Mouse (Mus musculus): Measurements from ENCODE around the gene Ndufaf3.
A peak's percentile ranks its signal among the peaks of the same experiment; 100 is the strongest.

Gene Ndufaf3

GRCm38 (mm10) chr9:108572321-108572720, 5.1 kb upstream of the Ndufaf3 start:
- DNase-seq = no peak

DNA sequence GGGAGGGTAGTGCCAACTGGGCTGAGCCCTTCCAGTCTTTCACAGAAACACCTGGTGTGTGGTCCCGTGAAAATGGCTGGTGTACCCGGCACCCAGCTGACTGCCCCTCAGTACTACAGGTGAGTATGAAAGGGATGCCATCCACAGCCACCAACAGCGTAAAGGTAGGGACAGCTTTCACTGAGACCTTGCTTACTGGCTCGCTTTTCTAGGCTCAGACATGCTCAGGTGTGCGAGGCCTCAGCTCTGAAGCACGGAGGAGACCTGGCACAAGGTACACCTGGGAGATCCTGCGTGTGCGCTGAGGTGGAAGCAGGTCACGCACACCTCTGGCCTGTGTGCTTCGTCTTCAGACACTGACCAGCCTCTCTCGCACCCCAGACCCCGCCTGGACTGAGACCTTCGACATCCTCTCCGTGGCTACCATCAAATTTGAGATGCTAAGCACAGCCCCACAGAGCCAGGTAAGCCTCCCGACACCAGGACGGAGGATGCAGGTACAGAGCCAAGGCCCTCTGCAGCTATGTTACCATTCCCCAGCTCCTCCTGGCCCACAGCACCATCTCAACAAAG, 4.3 kb upstream of the Ndufaf3 start:
- no peak for DNase-seq

- peak; percentile 93 to 95 for DNase-seq
Observed at GRCm38 (mm10) chr9:108570207-108570896, 3.1 kb upstream of the Ndufaf3 start.

DNA sequence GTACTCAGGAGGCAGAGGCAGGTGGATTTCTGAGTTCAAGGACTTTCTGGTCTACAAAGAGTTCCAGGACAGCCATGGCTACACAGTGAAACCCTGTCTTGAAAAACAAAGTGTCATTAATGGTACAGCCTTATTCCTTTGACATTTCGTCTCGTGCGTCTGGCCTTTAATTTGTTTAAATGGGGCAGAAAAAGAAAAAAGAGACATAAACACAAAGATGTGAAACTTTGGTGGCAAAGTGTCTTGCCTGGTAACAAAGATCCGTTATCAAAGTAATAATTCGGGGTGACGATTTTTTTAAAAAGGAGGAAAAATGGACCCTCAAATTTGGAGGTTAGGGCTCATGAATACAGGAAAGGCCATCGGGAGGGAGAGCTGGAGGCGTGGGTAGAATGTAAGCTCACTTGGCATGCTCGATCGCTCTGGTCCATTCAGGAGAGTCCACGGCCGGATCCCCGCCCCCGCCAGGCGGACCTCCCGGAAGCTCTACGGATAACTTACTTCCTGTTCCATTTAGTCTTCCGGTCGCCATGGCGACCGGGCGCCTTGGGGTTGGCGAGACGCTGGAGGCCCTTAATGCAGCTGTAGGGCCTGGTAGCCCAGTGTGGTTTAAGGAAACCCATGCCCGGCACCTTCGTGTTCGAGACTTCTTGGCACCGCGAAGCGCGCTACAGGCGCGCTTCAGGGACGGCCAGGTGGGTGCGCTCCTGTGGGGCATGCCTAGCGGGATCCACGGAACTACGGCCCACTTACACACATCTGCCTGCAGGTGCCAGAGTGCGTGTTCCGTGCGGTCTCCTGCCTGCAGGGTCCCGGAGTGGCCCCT, 2.4 kb upstream of the Ndufaf3 start, which contains the start of gene Dalrd3:
Gene Dalrd3 (plus strand): TSS at position 506 of the 826 bp plus-strand sequence.
- DNase-seq = peak; percentile 94 to 97

DNA sequence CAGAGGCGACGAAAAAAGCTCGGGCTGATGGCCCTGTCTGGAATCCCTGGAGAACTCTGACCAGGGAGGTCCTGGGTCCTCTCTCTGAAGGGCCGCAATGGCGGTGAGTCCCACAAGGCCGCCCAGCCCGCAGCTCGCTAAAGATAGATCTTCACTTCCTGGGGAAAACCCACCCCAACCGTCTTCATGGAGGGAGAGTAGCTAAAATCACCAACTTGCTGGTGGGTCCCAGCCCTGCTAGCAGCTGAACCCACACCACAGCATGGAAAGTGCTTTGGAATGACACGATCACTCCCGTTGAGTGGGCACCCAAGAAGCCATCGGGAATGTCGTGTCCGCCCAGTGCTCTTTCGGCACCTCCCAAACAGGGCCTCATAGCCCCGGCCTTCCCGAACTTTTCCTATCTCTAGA, 1.3 kb upstream of the Ndufaf3 start:
- DNase-seq = no peak

DNA sequence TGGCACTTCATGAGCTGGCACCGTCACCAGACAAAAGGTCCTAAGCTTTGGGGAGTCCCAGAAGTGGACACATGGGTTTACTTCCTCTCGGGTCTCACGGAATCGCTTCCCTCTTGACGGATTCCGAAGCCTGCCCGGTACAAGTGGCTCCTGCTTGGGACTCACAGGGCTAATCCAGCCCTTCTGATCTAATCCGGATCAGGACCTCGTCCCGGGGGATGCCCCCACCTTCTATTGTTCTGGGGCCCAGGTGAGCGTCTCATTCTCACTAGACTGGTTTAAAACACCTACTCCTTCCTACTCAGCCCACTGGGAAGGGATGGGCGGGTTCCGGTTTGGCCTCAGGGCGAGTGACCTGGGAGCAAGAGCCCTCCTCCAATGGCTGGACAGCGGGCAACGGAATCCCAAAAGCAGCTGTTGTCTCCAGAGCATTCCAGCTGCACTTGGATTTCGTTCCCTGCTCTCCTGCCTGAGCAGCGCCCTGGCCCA, 741 bp upstream of the Ndufaf3 start:
- DNase-seq = peak in 1 of 2 experiments; percentile 47

DNA sequence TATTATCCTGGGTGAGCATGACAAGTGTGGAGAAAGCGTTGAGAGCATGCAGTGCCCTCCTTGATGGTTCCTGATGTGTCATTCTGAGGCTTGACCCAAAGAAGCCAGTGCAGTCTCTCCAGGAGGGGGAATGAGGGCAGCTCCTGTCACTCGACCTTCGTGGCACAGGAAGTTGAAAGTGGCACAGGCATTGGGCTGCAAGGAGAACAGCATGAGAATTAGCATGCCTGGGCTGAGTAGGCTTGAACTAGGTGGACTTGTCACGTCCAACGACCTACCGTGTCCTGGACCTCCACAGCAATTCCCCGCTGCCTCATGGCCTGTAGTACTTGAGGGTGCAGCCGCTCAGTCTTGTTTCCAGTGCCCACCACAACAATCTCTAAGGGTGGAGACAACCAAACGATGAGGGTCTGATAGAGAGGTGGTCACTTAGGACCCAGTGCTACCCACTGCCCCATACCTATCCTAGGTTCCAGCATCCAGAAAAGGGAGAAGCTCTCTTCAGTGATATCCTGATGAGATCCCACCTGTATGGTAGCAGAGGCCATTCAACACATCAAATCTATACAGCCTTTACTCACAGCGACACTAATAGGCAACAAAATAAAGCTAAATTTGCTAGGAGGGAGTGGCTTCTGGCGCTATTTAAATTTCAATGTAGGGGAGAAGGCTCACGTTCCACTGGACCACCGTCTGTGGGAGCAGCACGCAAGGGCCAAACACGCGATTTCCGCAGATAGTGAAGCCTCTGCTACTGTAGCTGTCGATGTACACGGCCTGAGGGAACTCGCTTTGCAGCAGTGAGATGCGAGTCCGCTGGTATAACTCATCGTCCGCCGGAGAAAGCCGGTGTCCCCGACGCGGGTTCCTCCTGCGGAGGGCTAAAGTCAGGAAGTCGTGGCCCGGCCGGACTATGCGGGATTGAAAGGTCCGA, 1.1 kb downstream of the Ndufaf3 start:
- DNase-seq = peak in 1 of 2 experiments; percentile 51

- no peak for DNase-seq
Observed at GRCm38 (mm10) chr9:108564131-108564530, 3.1 kb downstream of the Ndufaf3 start.

- DNase-seq = no peak
Observed at GRCm38 (mm10) chr9:108563671-108564070, 3.6 kb downstream of the Ndufaf3 start.

DNA sequence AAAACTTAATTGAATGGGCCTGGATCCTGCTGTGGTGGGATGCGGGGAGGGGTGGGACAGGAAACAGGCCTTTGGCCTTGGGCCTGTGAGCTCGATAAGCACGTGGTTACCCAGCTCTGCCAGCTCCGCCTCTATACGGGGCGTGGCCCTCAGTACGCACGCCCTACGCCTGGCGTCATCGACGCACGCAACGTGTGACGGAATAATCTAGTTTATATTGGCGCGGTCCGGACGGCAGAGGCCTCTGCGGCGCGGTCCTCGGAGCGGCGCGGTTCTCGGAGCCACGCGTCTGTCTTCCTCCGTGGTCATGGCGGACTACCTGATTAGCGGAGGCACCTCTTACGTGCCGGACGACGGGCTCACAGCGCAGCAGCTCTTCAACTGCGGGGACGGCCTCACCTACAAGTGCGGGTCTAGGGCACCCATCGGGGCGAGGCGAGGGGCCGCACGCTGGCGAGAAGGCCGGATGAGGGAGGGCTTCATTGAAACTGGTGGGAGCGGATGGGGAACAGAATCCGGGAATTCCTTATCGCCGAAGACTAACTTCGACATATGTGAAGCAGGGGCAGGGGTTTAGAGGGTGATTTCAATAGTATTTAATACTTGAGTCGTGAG, 6.9 kb downstream of the Ndufaf3 start, which contains the start of gene Impdh2:
Gene Impdh2 (plus strand): TSS at position 60 of the 615 bp plus-strand sequence.
- peak; percentile 97 to 98 for DNase-seq

DNA sequence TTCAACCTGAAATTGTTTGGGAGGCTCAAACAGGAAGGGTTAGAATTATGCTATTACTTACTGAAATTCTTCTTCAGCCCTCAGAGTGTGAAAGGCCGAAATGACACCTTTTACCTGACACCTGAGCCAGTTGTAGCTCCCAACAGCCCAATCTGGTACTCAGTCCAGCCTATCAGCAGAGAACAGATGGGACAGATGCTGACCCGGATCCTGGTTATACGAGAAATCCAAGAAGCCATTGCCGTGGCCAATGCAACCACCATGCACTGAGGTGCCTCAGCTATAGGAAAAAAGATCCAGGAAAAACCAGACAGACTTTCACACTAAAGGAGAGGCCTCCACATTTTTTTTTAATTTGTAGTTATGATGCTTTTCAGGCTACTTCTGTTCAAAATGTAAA, 8.1 kb downstream of the Ndufaf3 start:
- DNase-seq = no peak

- no peak for DNase-seq
Observed at GRCm38 (mm10) chr9:108546875-108547274, 20.4 kb downstream of the Ndufaf3 start.

DNA sequence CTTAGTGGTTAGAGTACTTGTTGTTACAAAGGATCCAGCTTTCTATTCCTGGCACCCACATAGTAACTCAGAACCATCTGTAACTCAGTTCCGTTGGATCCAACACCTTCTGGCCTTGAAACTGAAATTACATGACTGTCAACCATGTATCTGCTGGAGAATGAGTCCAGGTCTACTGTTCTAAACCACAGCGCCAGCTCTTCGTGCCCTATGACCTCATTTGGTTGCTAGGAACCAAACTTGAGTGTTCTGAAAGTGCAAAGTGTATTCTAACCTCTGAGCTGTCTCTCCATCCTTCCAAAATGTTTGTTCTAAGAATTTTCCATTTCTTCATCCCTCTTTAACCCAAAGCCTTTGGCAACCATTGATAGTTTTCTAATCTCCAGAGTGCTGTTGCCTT, 21.2 kb downstream of the Ndufaf3 start:
- DNase-seq = no peak

- no peak for DNase-seq
Observed at GRCm38 (mm10) chr9:108540846-108541245, 26.4 kb downstream of the Ndufaf3 start.

GRCm38 (mm10) chr9:108531496-108531895, 35.7 kb downstream of the Ndufaf3 start:
- DNase-seq = no peak

- DNase-seq = no peak
Observed at GRCm38 (mm10) chr9:108530954-108531353, 36.3 kb downstream of the Ndufaf3 start.

GRCm38 (mm10) chr9:108525400-108525799, 41.8 kb downstream of the Ndufaf3 start:
- DNase-seq = no peak

DNA sequence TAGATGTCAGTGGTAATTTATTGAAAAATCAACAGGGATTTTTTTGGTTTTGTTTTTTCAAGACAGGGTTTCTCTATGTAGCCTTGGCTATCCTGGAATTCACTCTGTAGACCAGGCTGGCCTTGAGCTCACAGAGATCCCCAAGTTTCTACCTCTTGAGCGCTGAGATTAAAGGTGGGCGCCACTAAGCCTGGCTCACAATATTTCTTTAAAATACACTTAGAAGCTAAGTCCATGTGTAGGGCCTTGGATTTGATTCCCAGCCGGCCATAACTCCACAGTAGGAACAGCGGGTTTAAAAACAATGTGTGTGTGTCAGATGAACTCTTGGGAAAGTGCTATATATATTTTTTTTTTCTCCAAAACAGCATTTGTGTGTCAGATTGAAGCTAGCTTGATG, 43.9 kb downstream of the Ndufaf3 start:
- no peak for DNase-seq

DNA sequence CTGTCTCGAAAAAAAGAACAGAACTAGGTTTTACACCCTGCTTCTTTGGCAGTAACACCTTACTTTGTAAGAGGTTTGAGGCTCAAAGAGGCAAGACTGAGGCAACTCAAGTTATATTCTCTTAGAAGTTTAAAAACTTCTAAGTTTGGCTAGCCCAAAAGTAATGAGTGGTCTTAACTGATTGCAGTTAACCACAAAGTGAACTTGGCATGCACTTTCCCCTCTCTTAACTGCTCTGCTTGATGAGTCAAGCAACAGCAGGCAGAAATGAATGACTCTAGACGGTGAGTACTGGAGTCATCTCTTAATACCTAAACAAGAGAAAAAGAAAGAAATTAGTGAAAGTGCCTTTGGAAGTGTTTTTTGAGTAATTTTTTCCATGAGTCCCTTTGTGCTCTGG, 45.6 kb downstream of the Ndufaf3 start:
- DNase-seq = no peak

- DNase-seq = peak; percentile 58 to 67
Observed at GRCm38 (mm10) chr9:108517931-108518332, 49.3 kb downstream of the Ndufaf3 start.

GRCm38 (mm10) chr9:108517253-108517930, 49.8 kb downstream of the Ndufaf3 start:
- peak; percentile 91 to 94 for DNase-seq

Data from kidney, postnatal 4 days (tissue).